Mouse (Mus musculus): ENCODE data around the gene Wwox. TPM values are rescaled to one million over a fixed set of nuclear protein-coding genes. Genes with fewer than 3 reads are reported as not detected.

Wwox gene
- polyA plus RNA-seq, 1 experiment from 2014 or later, result 10.3 TPM

GRCm38 (mm10) chr8:115010769-115011073 lies 571.3 kb downstream of the Wwox start:
- Histone ChIP-seq H3K27ac (ENCODE audit: low read depth, low read length) (no peak overlapping the region), H3K4me3 (ENCODE audit: low read depth, low read length) (no peak overlapping the region), H3K4me2 (no peak overlapping the region), H3K4me1 (ENCODE audit: control insufficient read depth, insufficient read depth, low read length) (peaks cover 3% of the 10 kb centered on the region; the same call in 1 of the 2 replicates), H3K36me3 (ENCODE audit: control insufficient read depth, insufficient read depth, low read length) (no peaks in the 10 kb centered on the region), H3K9me3 (replicated peaks; ENCODE audit: control insufficient read depth, low read length) (no peaks in the 10 kb centered on the region), H3K27me3 (ENCODE audit: control insufficient read depth, insufficient read depth, low read length) (no peaks in the 10 kb centered on the region; the same call in 1 of the 2 replicates), H3K9ac (ENCODE audit: low read depth, low read length) (no peak overlapping the region)
- 66% methylated on average over 9 of the region's 9 CpGs for WGBS (ENCODE audit: insufficient replicate concordance)
- no peak for ATAC-seq (replicated peaks; ENCODE audit: insufficient number of reproducible peaks, low FRiP score, low TSS enrichment)

GRCm38 (mm10) chr8:115019661-115020060 lies 580.2 kb downstream of the Wwox start:
- Histone ChIP-seq H3K27me3 (ENCODE audit: control insufficient read depth, insufficient read depth, low read length) (no peaks in the 10 kb centered on the region; the same call in 1 of the 2 replicates), H3K4me3 (ENCODE audit: low read depth, low read length) (no peak overlapping the region), H3K4me1 (ENCODE audit: control insufficient read depth, insufficient read depth, low read length) (no peaks in the 10 kb centered on the region), H3K9me3 (replicated peaks; ENCODE audit: control insufficient read depth, low read length) (no peaks in the 10 kb centered on the region), H3K9ac (ENCODE audit: low read depth, low read length) (no peak overlapping the region), H3K36me3 (ENCODE audit: control insufficient read depth, insufficient read depth, low read length) (no peaks in the 10 kb centered on the region), H3K27ac (ENCODE audit: low read depth, low read length) (no peak overlapping the region), H3K4me2 (peak overlapping the region; percentile 47)
- no peak for ATAC-seq (replicated peaks; ENCODE audit: insufficient number of reproducible peaks, low FRiP score, low TSS enrichment)
- 37% methylated on average over 15 of the region's 15 CpGs for WGBS (ENCODE audit: insufficient replicate concordance)

GRCm38 (mm10) chr8:115021731-115022130 lies 582.3 kb downstream of the Wwox start:
- Histone ChIP-seq H3K4me2 (no peak overlapping the region), H3K27ac (ENCODE audit: low read depth, low read length) (no peak overlapping the region), H3K36me3 (ENCODE audit: control insufficient read depth, insufficient read depth, low read length) (no peaks in the 10 kb centered on the region), H3K4me1 (ENCODE audit: control insufficient read depth, insufficient read depth, low read length) (no peaks in the 10 kb centered on the region), H3K9me3 (replicated peaks; ENCODE audit: control insufficient read depth, low read length) (no peaks in the 10 kb centered on the region), H3K4me3 (ENCODE audit: low read depth, low read length) (no peak overlapping the region), H3K27me3 (ENCODE audit: control insufficient read depth, insufficient read depth, low read length) (no peaks in the 10 kb centered on the region; the same call in 1 of the 2 replicates), H3K9ac (ENCODE audit: low read depth, low read length) (no peak overlapping the region)
- WGBS (ENCODE audit: insufficient replicate concordance), result 86% methylated on average over 8 of the region's 8 CpGs
- no peak for ATAC-seq (replicated peaks; ENCODE audit: insufficient number of reproducible peaks, low FRiP score, low TSS enrichment)

- WGBS (ENCODE audit: insufficient replicate concordance), result 82% methylated on average over 4 of the region's 4 CpGs
- Histone ChIP-seq H3K4me1 (ENCODE audit: control insufficient read depth, insufficient read depth, low read length) (no peaks in the 10 kb centered on the region), H3K27ac (ENCODE audit: low read depth, low read length) (no peak overlapping the region), H3K27me3 (ENCODE audit: control insufficient read depth, insufficient read depth, low read length) (no peaks in the 10 kb centered on the region), H3K36me3 (ENCODE audit: control insufficient read depth, insufficient read depth, low read length) (no peaks in the 10 kb centered on the region), H3K4me3 (ENCODE audit: low read depth, low read length) (no peak overlapping the region), H3K4me2 (no peak overlapping the region), H3K9ac (ENCODE audit: low read depth, low read length) (no peak overlapping the region), H3K9me3 (replicated peaks; ENCODE audit: control insufficient read depth, low read length) (no peaks in the 10 kb centered on the region)
- no peak for ATAC-seq (replicated peaks; ENCODE audit: insufficient number of reproducible peaks, low FRiP score, low TSS enrichment)
These were observed 584.6 kb downstream of the Wwox start for GRCm38 (mm10) chr8:115024062-115024461.

- H3K9me3 ChIP-seq (replicated peaks; ENCODE audit: control insufficient read depth, low read length), result no peaks in the 10 kb centered on the region
- ATAC-seq (replicated peaks; ENCODE audit: insufficient number of reproducible peaks, low FRiP score, low TSS enrichment), result no peak
- no peak overlapping the region for H3K9ac ChIP-seq (ENCODE audit: low read depth, low read length)
- no peaks in the 10 kb centered on the region for H3K36me3 ChIP-seq (ENCODE audit: control insufficient read depth, insufficient read depth, low read length)
- H3K4me3 ChIP-seq (ENCODE audit: low read depth, low read length), result no peak overlapping the region
- no peak overlapping the region for H3K27ac ChIP-seq (ENCODE audit: low read depth, low read length)
- no peaks in the 10 kb centered on the region for H3K4me1 ChIP-seq (ENCODE audit: control insufficient read depth, insufficient read depth, low read length)
- WGBS (ENCODE audit: insufficient replicate concordance), result 80% methylated on average over 10 of the region's 10 CpGs
- no peaks in the 10 kb centered on the region for H3K27me3 ChIP-seq (ENCODE audit: control insufficient read depth, insufficient read depth, low read length)
- H3K4me2 ChIP-seq, result no peak overlapping the region
These were observed 586.1 kb downstream of the Wwox start for GRCm38 (mm10) chr8:115025390-115026098.

- Histone ChIP-seq H3K9ac (ENCODE audit: low read depth, low read length) (no peak overlapping the region), H3K4me3 (ENCODE audit: low read depth, low read length) (no peak overlapping the region), H3K27me3 (ENCODE audit: control insufficient read depth, insufficient read depth, low read length) (no peaks in the 10 kb centered on the region), H3K4me1 (ENCODE audit: control insufficient read depth, insufficient read depth, low read length) (no peaks in the 10 kb centered on the region), H3K9me3 (replicated peaks; ENCODE audit: control insufficient read depth, low read length) (no peaks in the 10 kb centered on the region), H3K36me3 (ENCODE audit: control insufficient read depth, insufficient read depth, low read length) (no peaks in the 10 kb centered on the region), H3K27ac (ENCODE audit: low read depth, low read length) (no peak overlapping the region), H3K4me2 (no peak overlapping the region)
- no peak for ATAC-seq (replicated peaks; ENCODE audit: insufficient number of reproducible peaks, low FRiP score, low TSS enrichment)
- WGBS (ENCODE audit: insufficient replicate concordance), result 90% methylated on average over 7 of the region's 7 CpGs
These were observed 586.7 kb downstream of the Wwox start for GRCm38 (mm10) chr8:115026201-115026600.

- Histone ChIP-seq H3K27ac (ENCODE audit: low read depth, low read length) (no peak overlapping the region), H3K9me3 (replicated peaks; ENCODE audit: control insufficient read depth, low read length) (no peaks in the 10 kb centered on the region), H3K4me2 (no peak overlapping the region), H3K4me1 (ENCODE audit: control insufficient read depth, insufficient read depth, low read length) (no peaks in the 10 kb centered on the region), H3K27me3 (ENCODE audit: control insufficient read depth, insufficient read depth, low read length) (no peaks in the 10 kb centered on the region), H3K9ac (ENCODE audit: low read depth, low read length) (no peak overlapping the region), H3K4me3 (ENCODE audit: low read depth, low read length) (no peak overlapping the region), H3K36me3 (ENCODE audit: control insufficient read depth, insufficient read depth, low read length) (no peaks in the 10 kb centered on the region)
- 65% methylated on average over 1 of the region's 1 CpGs for WGBS (ENCODE audit: insufficient replicate concordance)
- ATAC-seq (replicated peaks; ENCODE audit: insufficient number of reproducible peaks, low FRiP score, low TSS enrichment), result no peak
These were observed 593.7 kb downstream of the Wwox start for GRCm38 (mm10) chr8:115033194-115033593.

GRCm38 (mm10) chr8:115036016-115036415 lies 596.6 kb downstream of the Wwox start:
- H3K4me1 ChIP-seq (ENCODE audit: control insufficient read depth, insufficient read depth, low read length), result no peaks in the 10 kb centered on the region
- ATAC-seq (replicated peaks; ENCODE audit: insufficient number of reproducible peaks, low FRiP score, low TSS enrichment), result no peak
- no peak overlapping the region for H3K27ac ChIP-seq (ENCODE audit: low read depth, low read length)
- H3K27me3 ChIP-seq (ENCODE audit: control insufficient read depth, insufficient read depth, low read length), result no peaks in the 10 kb centered on the region
- no peaks in the 10 kb centered on the region for H3K9me3 ChIP-seq (replicated peaks; ENCODE audit: control insufficient read depth, low read length)
- H3K9ac ChIP-seq (ENCODE audit: low read depth, low read length), result no peak overlapping the region
- H3K4me3 ChIP-seq (ENCODE audit: low read depth, low read length), result no peak overlapping the region
- WGBS (ENCODE audit: insufficient replicate concordance), result 78% methylated on average over 9 of the region's 9 CpGs
- H3K36me3 ChIP-seq (ENCODE audit: control insufficient read depth, insufficient read depth, low read length), result no peaks in the 10 kb centered on the region
- H3K4me2 ChIP-seq, result no peak overlapping the region

GRCm38 (mm10) chr8:115038426-115038825 lies 599.0 kb downstream of the Wwox start:
- Histone ChIP-seq H3K36me3 (ENCODE audit: control insufficient read depth, insufficient read depth, low read length) (no peaks in the 10 kb centered on the region), H3K9ac (ENCODE audit: low read depth, low read length) (no peak overlapping the region), H3K4me1 (ENCODE audit: control insufficient read depth, insufficient read depth, low read length) (no peaks in the 10 kb centered on the region), H3K4me3 (ENCODE audit: low read depth, low read length) (no peak overlapping the region), H3K27ac (ENCODE audit: low read depth, low read length) (no peak overlapping the region), H3K9me3 (replicated peaks; ENCODE audit: control insufficient read depth, low read length) (no peaks in the 10 kb centered on the region), H3K27me3 (ENCODE audit: control insufficient read depth, insufficient read depth, low read length) (no peaks in the 10 kb centered on the region), H3K4me2 (no peak overlapping the region)
- ATAC-seq (replicated peaks; ENCODE audit: insufficient number of reproducible peaks, low FRiP score, low TSS enrichment), result no peak
- 28% methylated on average over 4 of the region's 4 CpGs for WGBS (ENCODE audit: insufficient replicate concordance)
